Mouse (Mus musculus): ENCODE measurements around the gene Ccdc9.
"Not testable (repeated sequence)": the region's sequence is repeated elsewhere in the genome, so short reads cannot be mapped to it uniquely, and the experiment has no call there.

The Ccdc9 gene

GRCm38 (mm10) chr7:16308093-16308492 is 21.5 kb upstream of the Ccdc9 start, which contains the start of gene Bbc3:
Bbc3 (plus strand) TSS chr7:16308393.
- DNase-seq = not testable (repeated sequence)

- DNase-seq = not testable (repeated sequence)
Observed at GRCm38 (mm10) chr7:16307141-16307540, 20.5 kb upstream of the Ccdc9 start.

- DNase-seq = peak; percentile 92 to 95
Observed at GRCm38 (mm10) chr7:16299419-16300035, 12.9 kb upstream of the Ccdc9 start.

- DNase-seq = no peak
Observed at GRCm38 (mm10) chr7:16298927-16299326, 12.3 kb upstream of the Ccdc9 start.

- DNase-seq = no peak
Observed at GRCm38 (mm10) chr7:16297616-16298015, 11.0 kb upstream of the Ccdc9 start.

GRCm38 (mm10) chr7:16296766-16297390 is 10.3 kb upstream of the Ccdc9 start:
- peak; percentile 93 to 96 for DNase-seq

- no peak for DNase-seq
Observed at GRCm38 (mm10) chr7:16296146-16296545, 9.6 kb upstream of the Ccdc9 start.

- peak; percentile 91 to 92 for DNase-seq
Observed at GRCm38 (mm10) chr7:16295321-16295900, 8.8 kb upstream of the Ccdc9 start.

GRCm38 (mm10) chr7:16294837-16295236 is 8.2 kb upstream of the Ccdc9 start:
- DNase-seq = peak; percentile 95 to 96

GRCm38 (mm10) chr7:16294346-16294745 is 7.8 kb upstream of the Ccdc9 start:
- DNase-seq = peak; percentile 31 to 40

GRCm38 (mm10) chr7:16287791-16288190 is 1.2 kb upstream of the Ccdc9 start:
- DNase-seq = no peak

- DNase-seq = no peak
Observed at GRCm38 (mm10) chr7:16287016-16287415, 421 bp upstream of the Ccdc9 start.

GRCm38 (mm10) chr7:16285450-16286025 is 1.1 kb downstream of the Ccdc9 start:
- DNase-seq = peak; percentile 87 to 90

GRCm38 (mm10) chr7:16284904-16285303 is 1.7 kb downstream of the Ccdc9 start:
- DNase-seq = no peak

GRCm38 (mm10) chr7:16284001-16284400 is 2.6 kb downstream of the Ccdc9 start:
- DNase-seq = no peak

GRCm38 (mm10) chr7:16282334-16282733 is 4.3 kb downstream of the Ccdc9 start:
- no peak for DNase-seq

GRCm38 (mm10) chr7:16280721-16281120 is 5.9 kb downstream of the Ccdc9 start:
- no peak for DNase-seq

- DNase-seq = no peak
Observed at GRCm38 (mm10) chr7:16274922-16275890, 11.4 kb downstream of the Ccdc9 start.

GRCm38 (mm10) chr7:16273766-16274140 is 12.8 kb downstream of the Ccdc9 start:
- DNase-seq = peak; percentile 68 to 71

GRCm38 (mm10) chr7:16273081-16273765 is 13.4 kb downstream of the Ccdc9 start, which contains the start of gene Inafm1:
Inafm1 (minus strand) TSS chr7:16273617.
- DNase-seq = peak; percentile 91 to 93

- peak; percentile 71 to 74 for DNase-seq
Observed at GRCm38 (mm10) chr7:16272681-16273080, 13.9 kb downstream of the Ccdc9 start.

- no peak for DNase-seq
Observed at GRCm38 (mm10) chr7:16271139-16271538, 15.5 kb downstream of the Ccdc9 start.
